Mouse (Mus musculus) brain, embryonic 14.5 days (tissue): ENCODE measurements around the gene Fam8a1.

Source experiments
- CTCF ChIP-seq: fragments of 200-500 bp; IDR thresholded peaks from 2 replicates; pipeline ENCODE4 v1.5.1; 2012; ENCODE audit warnings: inconsistent platforms, mild to moderate bottlenecking, moderate library complexity, borderline replicate concordance; ENCODE audit not compliant: insufficient read depth, insufficient read length; ENCODE audit errors: extremely low read depth
- POLR2A ChIP-seq: fragments of 200-500 bp; IDR thresholded peaks from 2 replicates; pipeline ENCODE4 v1.6.1; 2012; ENCODE audit warnings: mild to moderate bottlenecking, inconsistent platforms, borderline replicate concordance; ENCODE audit not compliant: poor library complexity, insufficient read depth, insufficient read length, severe bottlenecking; ENCODE audit errors: extremely low read depth

- TF ChIP-seq CTCF: no peak
- TF ChIP-seq POLR2A: no peak
These were observed 35.2 kb upstream of the Fam8a1 start for GRCm38 (mm10) chr13:46634133-46634488.
